Mouse (Mus musculus) kidney, embryonic 16.5 days (tissue): ENCODE data around the gene Bfsp2. TPM values are rescaled to one million over a fixed set of nuclear protein-coding genes. Genes with fewer than 3 reads are reported as not detected.

Source experiments
- ATAC-seq: fragments of 200-750 bp; cut with Nextera tagmentation; 2 replicates; pipeline ENCODE4 v1.8.0; 2017; ENCODE audit warnings: moderate TSS enrichment; ENCODE audit not compliant: low FRiP score, low TSS enrichment
- H3K27ac ChIP-seq: fragments of 300-500 bp; sonication (generic); 2 replicates; pipeline ENCODE4 v1.5.1; 2014; ENCODE audit warnings: low read length
- H3K27me3 ChIP-seq: fragments of 300-500 bp; sonication (generic); 2 replicates; pipeline ENCODE4 v1.6.1; 2014; ENCODE audit warnings: low read length, control low read depth, mixed read lengths; ENCODE audit not compliant: insufficient read depth
- H3K36me3 ChIP-seq: fragments of 300-500 bp; sonication (generic); 2 replicates; pipeline ENCODE4 v1.6.1; 2014; ENCODE audit warnings: low read length, control low read depth, mixed read lengths; ENCODE audit not compliant: insufficient read depth
- H3K4me1 ChIP-seq: fragments of 300-500 bp; sonication (generic); 2 replicates; pipeline ENCODE4 v1.6.1; 2014; ENCODE audit warnings: low read length, control low read depth, mixed read lengths; ENCODE audit not compliant: insufficient read depth
- H3K4me2 ChIP-seq: fragments of 300-500 bp; sonication (generic); replicated peaks from 2 replicates; pipeline ENCODE4 v1.6.1; 2014; ENCODE audit warnings: low read depth, low read length
- H3K4me3 ChIP-seq: fragments of 300-500 bp; sonication (generic); 2 replicates; pipeline ENCODE4 v1.5.1; 2014; ENCODE audit warnings: mild to moderate bottlenecking, low read length
- H3K9ac ChIP-seq: fragments of 300-500 bp; sonication (generic); replicated peaks from 2 replicates; pipeline ENCODE4 v1.6.1; 2014; ENCODE audit warnings: low read length
- H3K9me3 ChIP-seq: fragments of 300-500 bp; sonication (generic); 2 replicates; pipeline ENCODE4 v1.6.1; 2016; ENCODE audit warnings: low read length, control low read depth
- WGBS: fragments of 180-500 bp; shearing (Covaris S2); extraction: QIAGEN DNeasy Blood & Tissue Kit; methylation state at CpG from one replicate; pipeline ENCODE4 v1.1.7; 2014; 5-methylcytosine and 5-hydroxymethylcytosine counted together
- polyA plus RNA-seq: library from polyadenylated mRNA; unstranded; fragments of >200 nt; fragmentation: Nextera tagmentation; extraction: Ambion mirVana; gene quantifications from 2 replicates; pipeline ENCODE4 v1.2.1, GENCODE M21; 2015

Bfsp2 gene
- polyA plus RNA-seq, 1 experiment from 2014 or later = 0.57 TPM

DNA sequence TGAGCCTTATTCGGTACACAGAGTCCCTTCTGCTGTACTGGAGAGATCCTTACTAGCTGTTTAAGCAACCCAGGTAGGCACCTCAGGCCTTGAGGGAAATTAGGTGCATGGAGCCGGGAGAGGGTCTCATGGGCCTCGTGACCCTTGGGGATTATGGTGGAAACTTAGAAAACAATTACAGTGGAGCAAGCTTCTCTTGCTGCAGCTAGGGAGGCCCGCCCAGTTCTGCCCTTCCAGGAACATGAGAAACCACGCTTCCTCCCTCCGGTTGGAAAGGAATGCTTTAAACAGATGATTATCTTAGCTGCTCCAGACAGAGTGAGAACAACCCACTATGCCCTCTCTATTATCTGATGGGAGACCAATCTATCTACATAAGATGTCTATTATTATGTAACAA lies 97.2 kb downstream of the Bfsp2 start:
- WGBS = 42% methylated on average over 6 of the region's 6 CpGs
- Histone ChIP-seq H3K4me2 (no peak overlapping the region), H3K9me3 (no peaks in the 10 kb centered on the region), H3K9ac (no peak overlapping the region), H3K4me3 (no peak overlapping the region), H3K27ac (no peak overlapping the region), H3K27me3 (no peaks in the 10 kb centered on the region), H3K36me3 (no peaks in the 10 kb centered on the region), H3K4me1 (peaks cover 7% of the 10 kb centered on the region; the same call in 1 of the 2 replicates)
- ATAC-seq = no peak

- H3K9me3 ChIP-seq = no peaks in the 10 kb centered on the region
- H3K4me3 ChIP-seq = no peak overlapping the region
- H3K4me2 ChIP-seq = no peak overlapping the region
- H3K27ac ChIP-seq = no peak overlapping the region
- peaks cover 3% of the 10 kb centered on the region; the same call in 1 of the 2 replicates for H3K4me1 ChIP-seq
- no peaks in the 10 kb centered on the region for H3K27me3 ChIP-seq
- 83% methylated on average over 4 of the region's 4 CpGs for whole genome bisulfite sequencing
- ATAC-seq = no peak
- no peak overlapping the region for H3K9ac ChIP-seq
- no peaks in the 10 kb centered on the region for H3K36me3 ChIP-seq
Observed at GRCm38 (mm10) chr9:103380566-103380965, 99.7 kb downstream of the Bfsp2 start.

- Histone ChIP-seq H3K4me1 (peaks cover 3% of the 10 kb centered on the region; the same call in 1 of the 2 replicates), H3K27ac (no peak overlapping the region)
- ATAC-seq = no peak
Observed at GRCm38 (mm10) chr9:103379199-103379598, 101.0 kb downstream of the Bfsp2 start.

DNA sequence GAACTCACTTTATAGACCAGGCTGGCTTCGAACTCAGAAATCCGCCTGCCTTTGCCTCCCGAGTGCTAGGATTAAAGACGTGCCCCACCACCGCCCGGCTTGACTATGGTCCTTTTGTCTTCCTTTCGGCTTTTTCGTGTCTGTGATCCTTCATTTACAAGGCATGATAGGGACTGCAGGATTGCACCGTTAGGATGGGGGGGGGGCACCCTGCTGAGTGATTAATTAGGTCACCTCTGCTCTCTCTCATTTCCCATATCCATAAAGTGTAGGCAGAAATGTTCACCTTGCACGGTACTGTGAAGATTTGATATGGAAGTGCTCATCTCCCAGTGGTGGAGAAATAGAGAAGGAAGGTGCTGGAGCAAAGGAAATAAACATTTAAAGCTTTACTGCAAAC lies 101.5 kb downstream of the Bfsp2 start:
- H3K4me3 ChIP-seq = no peak overlapping the region
- no peak overlapping the region for H3K9ac ChIP-seq
- H3K27me3 ChIP-seq = no peaks in the 10 kb centered on the region
- H3K4me1 ChIP-seq = peaks cover 3% of the 10 kb centered on the region; the same call in 1 of the 2 replicates
- no peak for ATAC-seq
- no peak overlapping the region for H3K4me2 ChIP-seq
- H3K36me3 ChIP-seq = no peaks in the 10 kb centered on the region
- H3K9me3 ChIP-seq = no peaks in the 10 kb centered on the region
- WGBS = 66% methylated on average over 10 of the region's 10 CpGs
- no peak overlapping the region for H3K27ac ChIP-seq

More at GRCm38 (mm10) chr9:103379199-103379598, 101.0 kb downstream of the Bfsp2 start:
- H3K9ac ChIP-seq = no peak overlapping the region
- H3K4me2 ChIP-seq = no peak overlapping the region
- H3K9me3 ChIP-seq = no peaks in the 10 kb centered on the region
- no peaks in the 10 kb centered on the region for H3K36me3 ChIP-seq
- WGBS = 65% methylated on average over 9 of the region's 9 CpGs
- no peak overlapping the region for H3K4me3 ChIP-seq
- no peaks in the 10 kb centered on the region for H3K27me3 ChIP-seq

- H3K36me3 ChIP-seq = no peaks in the 10 kb centered on the region
- H3K9ac ChIP-seq = no peak overlapping the region
- H3K4me1 ChIP-seq = peaks cover 3% of the 10 kb centered on the region; the same call in 1 of the 2 replicates
- H3K27ac ChIP-seq = no peak overlapping the region; the same call in 1 of the 2 replicates
- no peak overlapping the region for H3K4me2 ChIP-seq
- H3K27me3 ChIP-seq = no peaks in the 10 kb centered on the region
- H3K4me3 ChIP-seq = no peak overlapping the region
- no peaks in the 10 kb centered on the region for H3K9me3 ChIP-seq
- 60% methylated on average over 7 of the region's 7 CpGs for WGBS
- no peak for ATAC-seq
Observed at GRCm38 (mm10) chr9:103376346-103377320, 103.6 kb downstream of the Bfsp2 start.

Other genes with a start within 250 kb of the Bfsp2 start
- 52.0 and 65.5 TPM in 2 replicates for gene Trf, start 250.0 kb downstream of the Bfsp2 start, polyA plus RNA-seq
- 1.6 and 1.7 TPM in 2 replicates for gene 1300017J02Rik, start 175.3 kb downstream of the Bfsp2 start, polyA plus RNA-seq
- 57.3 and 60.4 TPM in 2 replicates for gene Topbp1, start 175.2 kb downstream of the Bfsp2 start, polyA plus RNA-seq
- gene Cdv3, start 114.6 kb downstream of the Bfsp2 start, polyA plus RNA-seq = 102 and 106 TPM in 2 replicates